Mouse (Mus musculus) heart, embryonic 15.5 days (tissue): ENCODE measurements around the gene Col3a1. TPM values are rescaled to one million over a fixed set of nuclear protein-coding genes. Genes with fewer than 3 reads are reported as not detected.
A peak's percentile ranks its signal among the peaks of the same experiment; 100 is the strongest.

Experiments
- ATAC-seq: fragments of 200-750 bp; cut with Nextera tagmentation; replicated peaks from 2 replicates; pipeline ENCODE4 v1.8.0; 2017; ENCODE audit warnings: low read depth, moderate TSS enrichment; ENCODE audit not compliant: insufficient number of reproducible peaks, insufficient read depth, low FRiP score
- H3K27ac ChIP-seq: fragments of 300-500 bp; sonication (generic); 2 replicates; pipeline ENCODE4 v1.5.1; 2015; ENCODE audit warnings: mild to moderate bottlenecking, inconsistent platforms
- H3K27me3 ChIP-seq: fragments of 300-500 bp; sonication (generic); 2 replicates; pipeline ENCODE4 v1.6.1; 2015; ENCODE audit warnings: inconsistent platforms
- H3K36me3 ChIP-seq: fragments of 300-500 bp; sonication (generic); 2 replicates; pipeline ENCODE4 v1.6.1; 2015; ENCODE audit warnings: mild to moderate bottlenecking, inconsistent platforms
- H3K4me1 ChIP-seq: fragments of 300-500 bp; sonication (generic); replicated peaks from 2 replicates; pipeline ENCODE4 v1.6.1; 2015; ENCODE audit warnings: inconsistent platforms
- H3K4me2 ChIP-seq: fragments of 300-500 bp; sonication (generic); 2 replicates; pipeline ENCODE4 v1.6.1; 2015; ENCODE audit warnings: inconsistent platforms, mild to moderate bottlenecking, moderate library complexity
- H3K4me3 ChIP-seq: fragments of 300-500 bp; sonication (generic); 2 replicates; pipeline ENCODE4 v1.5.1; 2015; ENCODE audit warnings: mild to moderate bottlenecking, inconsistent platforms
- H3K9ac ChIP-seq: fragments of 300-500 bp; sonication (generic); 2 replicates; pipeline ENCODE4 v1.6.1; 2015; ENCODE audit warnings: mild to moderate bottlenecking, inconsistent platforms
- H3K9me3 ChIP-seq: fragments of 300-500 bp; sonication (generic); replicated peaks from 2 replicates; pipeline ENCODE4 v1.6.1; 2016; ENCODE audit warnings: inconsistent platforms
- WGBS: fragments of 180-500 bp; shearing (Covaris S2); methylation state at CpG from one replicate; pipeline ENCODE4 v1.1.7; 2015; ENCODE audit warnings: mixed read lengths; 5-methylcytosine and 5-hydroxymethylcytosine counted together
- polyA plus RNA-seq: library from polyadenylated mRNA; unstranded; fragments of >200 nt; fragmentation: Nextera tagmentation; extraction: Ambion mirVana; gene quantifications from 2 replicates; pipeline ENCODE4 v1.2.1, GENCODE M21; 2015

The Col3a1 gene
- polyA plus RNA-seq, 1 experiment from 2014 or later: 1,051 TPM

DNA sequence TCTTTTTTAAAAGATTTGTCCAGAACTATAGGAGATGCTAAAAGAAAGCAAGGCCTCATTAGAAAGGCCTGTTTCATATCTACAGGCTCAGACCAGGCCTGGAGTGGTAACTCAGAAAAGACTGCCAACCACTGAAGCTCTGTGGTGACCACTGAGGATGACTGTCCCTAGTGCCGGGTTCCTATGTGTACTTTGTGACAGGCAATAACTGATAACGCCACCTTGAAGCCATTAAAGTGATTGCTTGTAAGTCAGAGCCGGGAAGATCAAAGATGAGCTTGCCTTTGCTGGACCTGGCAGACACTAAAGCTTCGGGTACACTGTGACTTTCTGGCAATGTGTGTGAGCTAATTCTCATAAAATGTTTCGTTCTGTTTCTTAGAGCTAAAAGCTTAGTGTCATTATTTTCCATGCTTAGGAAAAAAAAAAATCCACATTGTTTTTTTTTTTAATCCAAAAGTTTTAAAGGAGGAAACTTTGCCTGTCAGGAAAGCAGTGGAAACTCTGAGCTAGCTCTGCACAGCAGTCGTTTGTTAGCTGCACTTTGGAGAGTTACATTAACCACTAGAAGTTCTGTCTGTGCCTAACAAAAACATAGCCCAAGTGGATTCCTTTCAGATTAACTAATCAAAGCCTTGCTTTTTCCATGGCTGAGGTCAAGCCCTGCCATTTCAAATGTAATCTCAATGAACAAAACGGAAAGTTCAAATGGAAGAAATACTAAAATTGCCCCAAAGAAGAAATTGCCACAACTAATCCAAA, 4.6 kb downstream of the Col3a1 start:
- Histone ChIP-seq H3K36me3 (no peaks in the 10 kb centered on the region), H3K27ac (peak overlapping the region; percentile 71), H3K9ac (no peak overlapping the region), H3K27me3 (no peaks in the 10 kb centered on the region), H3K9me3 (no peaks in the 10 kb centered on the region), H3K4me2 (peak overlapping the region; percentile 38), H3K4me1 (0 out of 2 replicates have a peak, but pooled peaks cover 4% of the 10 kb centered on the region), H3K4me3 (peak overlapping the region; percentile 22)
- 19% methylated on average over 7 of the region's 7 CpGs for WGBS
- ATAC-seq: no peak

DNA sequence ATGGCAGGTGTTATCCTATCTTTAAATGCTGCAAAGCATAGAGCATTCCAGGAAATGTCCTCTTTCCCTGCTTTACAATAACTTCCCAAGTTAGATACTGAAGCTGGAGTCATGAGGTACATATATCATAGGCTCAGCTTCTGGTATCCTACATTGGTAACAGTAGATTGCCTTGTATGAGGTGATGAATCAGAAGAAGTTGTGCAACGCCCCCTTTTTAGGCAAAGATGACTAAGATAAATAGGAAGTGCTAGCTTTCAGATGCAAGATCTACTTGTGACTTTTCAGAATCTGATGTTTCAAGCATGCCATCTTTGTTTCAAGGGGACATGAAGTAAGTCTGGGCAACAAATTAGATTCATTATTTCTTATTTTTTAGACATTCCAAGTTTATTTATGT, 6.9 kb downstream of the Col3a1 start:
- no peak overlapping the region for H3K27ac ChIP-seq
- H3K4me1 ChIP-seq: 0 out of 2 replicates have a peak, but pooled peaks cover 4% of the 10 kb centered on the region
- 62% methylated on average over 1 of the region's 1 CpGs for WGBS
- H3K9me3 ChIP-seq: no peaks in the 10 kb centered on the region
- H3K9ac ChIP-seq: no peak overlapping the region
- H3K27me3 ChIP-seq: no peaks in the 10 kb centered on the region
- no peaks in the 10 kb centered on the region for H3K36me3 ChIP-seq
- ATAC-seq: no peak
- no peak overlapping the region for H3K4me2 ChIP-seq
- H3K4me3 ChIP-seq: no peak overlapping the region

DNA sequence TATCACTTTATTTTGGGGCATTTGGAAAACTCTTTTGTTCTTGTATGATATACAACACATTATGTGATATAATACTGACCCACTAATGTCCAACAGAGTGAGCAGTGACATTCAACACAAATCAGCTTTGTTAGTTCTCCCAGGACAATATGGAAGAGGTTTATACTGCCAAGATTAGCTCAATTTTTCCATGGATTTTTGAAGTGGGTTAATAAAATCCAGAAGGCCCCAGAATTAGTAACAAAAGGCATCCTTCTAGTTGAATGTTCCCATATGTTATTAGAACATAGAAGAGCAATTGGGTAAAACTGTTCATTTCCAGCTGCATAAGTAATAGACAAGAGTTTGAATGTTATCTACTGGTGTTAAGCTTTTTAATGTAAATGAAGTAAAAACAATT, 9.5 kb downstream of the Col3a1 start:
- H3K4me2 ChIP-seq: no peak overlapping the region
- no peak overlapping the region for H3K4me3 ChIP-seq
- H3K9me3 ChIP-seq: no peaks in the 10 kb centered on the region
- no peak for ATAC-seq
- no peak overlapping the region for H3K27ac ChIP-seq
- 0 out of 2 replicates have a peak, but pooled peaks cover under 1% of the 10 kb centered on the region for H3K4me1 ChIP-seq
- H3K9ac ChIP-seq: no peak overlapping the region
- no peaks in the 10 kb centered on the region for H3K36me3 ChIP-seq
- H3K27me3 ChIP-seq: no peaks in the 10 kb centered on the region

DNA sequence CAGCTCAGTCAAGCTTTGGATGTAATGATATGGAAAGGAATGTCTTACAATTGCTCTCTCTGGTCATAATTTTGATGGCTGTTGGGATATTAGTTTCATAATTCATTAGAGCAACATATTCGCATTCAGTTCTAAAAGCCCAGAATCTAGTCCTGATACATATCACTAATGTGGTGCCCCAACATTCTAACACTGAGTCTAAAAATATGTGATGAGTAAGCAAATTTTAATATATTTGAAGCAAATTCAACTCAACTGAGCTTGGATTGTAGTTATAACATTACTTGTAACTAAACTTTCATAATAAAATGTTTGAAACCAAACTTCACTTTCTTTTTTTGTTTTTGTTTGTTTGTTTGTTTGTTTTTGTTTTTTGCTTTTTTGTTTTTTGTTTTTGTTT, 17.8 kb downstream of the Col3a1 start:
- H3K4me2 ChIP-seq: no peak overlapping the region
- no peak overlapping the region for H3K27ac ChIP-seq
- ATAC-seq: no peak
- no peaks in the 10 kb centered on the region for H3K4me1 ChIP-seq
- no peaks in the 10 kb centered on the region for H3K27me3 ChIP-seq
- H3K4me3 ChIP-seq: no peak overlapping the region
- WGBS: 90% methylated on average over 1 of the region's 1 CpGs
- H3K9me3 ChIP-seq: no peaks in the 10 kb centered on the region
- H3K9ac ChIP-seq: no peak overlapping the region
- 0 out of 2 replicates have a peak, but pooled peaks cover 2% of the 10 kb centered on the region for H3K36me3 ChIP-seq

DNA sequence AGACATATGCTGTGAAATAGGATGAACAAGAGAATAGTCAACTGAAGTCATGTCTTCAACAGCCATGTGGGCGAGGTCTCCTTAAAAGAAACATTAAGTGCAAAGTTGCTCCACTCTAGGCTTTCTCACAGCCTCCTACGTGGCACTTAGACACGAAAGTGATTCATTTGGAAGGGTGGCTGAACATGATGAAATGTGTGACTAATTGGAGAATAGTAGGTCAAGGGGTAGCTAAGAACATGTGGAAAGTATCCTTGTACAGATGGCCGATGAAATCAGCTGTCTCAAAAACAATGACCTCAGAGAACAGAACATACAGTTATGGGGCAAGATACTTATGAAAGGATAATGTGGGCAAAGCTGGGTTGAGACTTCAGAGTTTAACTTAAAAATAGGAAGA, 44.6 kb downstream of the Col3a1 start:
- Histone ChIP-seq H3K9me3 (no peaks in the 10 kb centered on the region), H3K4me2 (no peak overlapping the region), H3K4me3 (no peak overlapping the region), H3K9ac (no peak overlapping the region), H3K4me1 (no peaks in the 10 kb centered on the region), H3K36me3 (no peaks in the 10 kb centered on the region), H3K27me3 (no peaks in the 10 kb centered on the region), H3K27ac (no peak overlapping the region)
- 64% methylated on average over 4 of the region's 4 CpGs for WGBS
- ATAC-seq: no peak

DNA sequence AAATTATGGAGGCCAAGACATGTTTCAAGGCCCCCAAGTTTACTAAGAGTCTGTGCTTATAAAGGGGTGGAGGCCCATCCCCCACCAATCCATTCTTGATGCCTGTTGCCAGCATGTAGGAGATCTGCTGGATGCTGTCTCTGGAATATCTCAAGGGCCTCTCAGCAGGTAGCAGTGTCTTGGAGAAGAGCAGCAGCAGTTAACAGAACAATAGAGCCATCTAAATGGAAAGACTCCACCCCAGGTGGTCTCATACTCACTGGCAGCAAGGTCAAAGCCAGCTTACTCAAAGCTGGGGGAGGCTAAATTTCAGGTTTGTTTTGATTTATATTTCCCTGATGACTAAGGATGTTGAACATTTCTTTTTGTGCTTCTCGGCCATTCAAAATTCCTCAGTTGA, 46.7 kb downstream of the Col3a1 start:
- no peak for ATAC-seq
- Histone ChIP-seq H3K27me3 (no peaks in the 10 kb centered on the region), H3K4me2 (no peak overlapping the region), H3K9me3 (no peaks in the 10 kb centered on the region), H3K4me1 (no peaks in the 10 kb centered on the region), H3K27ac (no peak overlapping the region), H3K4me3 (no peak overlapping the region), H3K9ac (no peak overlapping the region), H3K36me3 (no peaks in the 10 kb centered on the region)
- WGBS: 77% methylated on average over 1 of the region's 1 CpGs

DNA sequence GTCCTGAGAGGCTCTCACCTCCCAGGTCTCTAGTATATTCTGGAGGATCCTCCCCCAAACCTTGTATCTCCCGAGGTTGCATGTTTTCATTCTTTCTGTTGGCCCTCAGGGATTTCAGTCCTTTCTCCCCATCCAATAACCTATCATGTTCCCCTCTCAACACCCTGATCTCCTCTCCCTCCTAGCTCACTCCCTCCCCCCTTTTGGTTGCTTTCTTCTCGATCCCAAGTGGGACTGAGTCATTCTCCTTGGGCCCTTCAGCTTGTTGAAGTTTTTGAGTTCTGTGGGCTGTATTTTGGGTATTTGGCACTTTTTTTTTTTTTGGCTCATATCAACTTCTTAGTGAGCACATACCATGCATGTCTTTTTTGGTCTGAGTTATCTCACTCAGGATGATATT, 47.8 kb downstream of the Col3a1 start:
- Histone ChIP-seq H3K27ac (no peak overlapping the region), H3K9me3 (no peaks in the 10 kb centered on the region), H3K4me2 (no peak overlapping the region), H3K4me1 (no peaks in the 10 kb centered on the region), H3K36me3 (no peaks in the 10 kb centered on the region), H3K9ac (no peak overlapping the region), H3K4me3 (no peak overlapping the region), H3K27me3 (no peaks in the 10 kb centered on the region)
- no peak for ATAC-seq
- WGBS: 43% methylated on average over 2 of the region's 2 CpGs

DNA sequence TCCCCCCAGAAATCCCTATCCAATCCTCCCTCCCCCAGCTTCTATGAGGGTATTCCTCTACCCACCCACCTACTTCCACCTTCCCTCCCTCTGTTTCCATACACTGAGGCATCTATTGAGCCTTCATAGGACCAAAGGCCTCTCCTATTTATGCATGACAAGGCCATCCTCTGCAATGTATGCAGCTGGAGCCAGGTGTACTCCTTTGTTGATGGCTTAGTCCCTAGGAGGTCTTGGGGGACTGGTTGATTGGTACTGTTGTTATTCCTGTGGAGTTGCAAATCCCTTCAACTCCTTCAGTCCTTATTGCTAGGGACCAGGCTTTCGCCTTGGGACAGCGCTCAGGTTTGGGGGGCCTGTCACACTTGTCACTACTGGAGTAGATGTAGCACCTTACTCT, 48.3 kb downstream of the Col3a1 start:
- no peak overlapping the region for H3K4me2 ChIP-seq
- H3K4me3 ChIP-seq: no peak overlapping the region
- H3K27me3 ChIP-seq: no peaks in the 10 kb centered on the region
- H3K36me3 ChIP-seq: no peaks in the 10 kb centered on the region
- no peak overlapping the region for H3K27ac ChIP-seq
- WGBS: 90% methylated on average over 2 of the region's 2 CpGs
- no peak overlapping the region for H3K9ac ChIP-seq
- ATAC-seq: no peak
- no peaks in the 10 kb centered on the region for H3K4me1 ChIP-seq
- H3K9me3 ChIP-seq: no peaks in the 10 kb centered on the region

DNA sequence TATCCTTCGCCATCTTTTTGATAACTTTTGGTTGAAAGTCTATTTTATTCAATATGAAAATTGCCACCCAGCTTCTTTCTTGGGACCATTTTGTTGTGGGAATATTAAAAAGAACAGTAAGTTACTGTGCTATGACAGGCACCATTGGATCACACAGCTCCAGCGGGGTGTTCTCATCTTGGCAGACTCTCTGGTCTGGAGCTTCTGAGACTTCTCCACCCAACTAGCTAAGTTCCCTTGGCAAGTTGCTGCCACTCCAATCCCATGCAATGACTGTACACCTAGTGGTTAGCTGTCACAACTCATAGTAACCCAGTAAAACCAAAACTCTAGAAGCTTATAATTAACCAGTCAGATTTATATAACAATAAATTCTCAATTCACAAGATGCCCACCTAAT, 51.9 kb downstream of the Col3a1 start:
- H3K9me3 ChIP-seq: no peaks in the 10 kb centered on the region
- ATAC-seq: no peak
- no peak overlapping the region for H3K4me3 ChIP-seq
- H3K27me3 ChIP-seq: no peaks in the 10 kb centered on the region
- H3K4me2 ChIP-seq: no peak overlapping the region
- peaks cover 7% of the 10 kb centered on the region; the same call in 1 of the 2 replicates for H3K36me3 ChIP-seq
- 95% methylated on average over 2 of the region's 2 CpGs for WGBS
- H3K9ac ChIP-seq: no peak overlapping the region
- no peaks in the 10 kb centered on the region for H3K4me1 ChIP-seq
- H3K27ac ChIP-seq: no peak overlapping the region

DNA sequence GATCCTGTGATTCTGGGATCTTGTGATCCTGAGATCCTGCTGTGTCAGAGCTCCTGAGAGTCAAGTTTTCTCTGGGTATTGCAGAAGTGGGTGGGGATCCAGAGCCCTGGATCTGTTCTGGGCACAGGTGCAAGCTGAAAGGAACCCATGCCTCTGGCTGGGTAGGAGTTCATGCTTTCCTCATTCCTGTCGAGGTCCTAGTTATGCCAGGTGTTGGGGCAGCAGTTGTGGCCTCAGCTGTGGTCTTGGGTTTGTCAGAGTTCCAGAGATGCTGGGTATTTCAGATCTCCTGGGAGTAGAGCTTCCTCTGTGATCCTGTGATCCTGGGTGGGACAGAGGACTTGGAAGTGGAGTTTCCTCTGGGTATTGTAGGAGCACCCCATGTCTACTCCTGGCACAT, 54.1 kb downstream of the Col3a1 start:
- Histone ChIP-seq H3K9me3 (no peaks in the 10 kb centered on the region), H3K4me1 (no peaks in the 10 kb centered on the region), H3K27me3 (no peaks in the 10 kb centered on the region), H3K4me2 (no peak overlapping the region), H3K27ac (no peak overlapping the region), H3K9ac (no peak overlapping the region), H3K36me3 (peaks cover 7% of the 10 kb centered on the region; the same call in 1 of the 2 replicates), H3K4me3 (no peak overlapping the region)
- WGBS: 75% methylated on average over 1 of the region's 1 CpGs
- no peak for ATAC-seq

DNA sequence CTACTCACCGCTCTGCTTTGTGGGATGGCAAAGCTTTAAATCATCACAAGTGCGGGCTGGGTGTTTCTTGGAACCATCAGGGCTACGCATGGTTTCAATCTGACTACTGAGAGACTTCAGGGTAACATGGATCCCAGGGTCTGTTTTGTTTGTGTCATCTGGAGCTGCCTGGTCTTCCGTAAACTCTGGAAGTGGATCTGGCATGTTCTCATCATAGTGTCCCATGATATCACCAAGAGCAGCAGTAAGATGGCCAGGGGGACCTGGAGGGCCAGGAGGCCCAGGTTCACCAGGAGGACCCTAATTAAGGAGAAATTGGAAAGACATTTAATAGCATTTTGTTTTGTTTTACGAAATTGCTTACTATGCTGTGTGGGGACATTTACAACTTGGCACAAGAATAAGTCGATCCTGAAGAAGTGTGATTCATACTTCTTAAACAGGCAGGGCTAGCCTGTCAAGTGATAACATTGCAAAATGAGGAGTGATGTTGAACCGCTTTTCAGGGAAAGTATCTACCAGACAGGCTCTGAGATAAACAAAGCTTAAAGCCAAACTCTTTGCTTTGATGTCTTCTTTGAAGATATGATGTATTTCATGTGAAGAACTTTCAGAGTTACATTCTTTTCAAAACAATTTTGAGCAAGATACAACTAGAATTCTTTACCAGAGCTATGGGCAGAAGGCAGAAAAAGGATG, 68.8 kb downstream of the Col3a1 start:
- ATAC-seq: no peak

DNA sequence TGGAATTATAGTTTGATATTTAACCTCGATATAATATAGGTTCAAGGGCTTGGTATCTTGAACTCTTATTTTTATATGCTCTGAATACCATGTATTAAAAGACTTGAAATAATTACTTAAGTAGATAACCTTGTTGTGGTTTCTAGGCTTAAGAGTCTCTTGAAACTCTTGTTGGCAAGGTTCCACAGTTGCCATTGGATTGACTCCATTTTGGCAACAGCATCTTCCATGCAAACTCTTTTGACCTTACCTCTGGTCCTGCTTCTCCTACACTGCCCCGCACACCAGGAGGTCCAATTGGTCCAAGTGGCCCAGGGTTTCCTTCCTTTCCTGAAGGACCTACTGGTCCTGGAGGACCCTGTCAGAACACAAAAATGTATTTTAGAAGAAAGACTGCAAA, 70.5 kb downstream of the Col3a1 start:
- H3K36me3 ChIP-seq: no peaks in the 10 kb centered on the region
- WGBS: 68% methylated on average over 2 of the region's 2 CpGs
- no peak overlapping the region for H3K9ac ChIP-seq
- no peaks in the 10 kb centered on the region for H3K27me3 ChIP-seq
- H3K4me1 ChIP-seq: no peaks in the 10 kb centered on the region
- no peak for ATAC-seq
- no peak overlapping the region for H3K4me3 ChIP-seq
- no peaks in the 10 kb centered on the region for H3K9me3 ChIP-seq
- H3K4me2 ChIP-seq: no peak overlapping the region
- H3K27ac ChIP-seq: no peak overlapping the region

More for the DNA sequence above, 68.8 kb downstream of the Col3a1 start:
- Histone ChIP-seq H3K27me3 (no peaks in the 10 kb centered on the region), H3K4me3 (no peak overlapping the region), H3K4me2 (no peak overlapping the region), H3K27ac (peak overlapping the region; percentile 12; the same call in 1 of the 2 replicates), H3K9me3 (no peaks in the 10 kb centered on the region), H3K4me1 (no peaks in the 10 kb centered on the region), H3K9ac (no peak overlapping the region), H3K36me3 (peaks cover 3% of the 10 kb centered on the region; the same call in 1 of the 2 replicates)
- 54% methylated on average over 7 of the region's 7 CpGs for WGBS
